In the genomic region with DNA sequence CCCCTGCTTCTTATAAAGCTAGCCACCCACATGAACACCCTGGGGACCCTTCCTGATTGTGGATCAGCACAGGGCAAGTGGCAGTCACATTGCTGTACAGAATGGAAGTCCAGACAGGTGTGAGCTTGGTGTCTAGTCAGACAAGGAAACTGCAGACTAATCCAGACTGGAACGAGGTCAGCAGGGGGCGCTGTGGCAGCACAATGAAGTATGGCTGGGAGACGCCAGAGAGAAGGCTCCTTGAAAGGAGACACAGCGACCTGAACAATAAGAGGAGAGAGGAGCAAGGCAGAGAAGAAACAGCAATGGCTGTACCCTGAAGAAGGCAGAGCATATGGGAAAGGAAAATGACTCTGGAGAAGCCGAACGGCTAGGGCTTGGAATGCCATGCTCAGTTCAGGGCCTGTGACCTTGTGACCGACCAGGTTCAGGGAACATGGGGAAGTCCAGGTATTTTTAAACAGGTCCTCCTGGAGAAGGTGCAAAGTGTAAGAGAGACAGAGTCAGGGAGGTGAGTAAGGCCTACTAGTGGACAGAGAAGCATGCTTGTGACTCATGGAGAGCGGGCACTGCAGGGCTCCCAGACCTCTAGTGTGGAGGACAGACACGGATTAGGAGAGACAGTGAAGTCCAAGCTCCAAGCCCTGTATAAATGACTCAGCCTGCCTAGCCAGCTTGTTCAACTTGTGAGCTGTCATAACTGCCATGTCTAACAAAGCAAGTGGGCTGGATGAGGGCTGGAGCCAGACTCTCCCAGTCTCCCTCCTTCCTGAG, we compare ENCODE assay signal across 9 mouse cellular contexts.
DNase-seq lines count a peak whose midpoint lies in the region; ATAC-seq and TF ChIP-seq lines count a peak whose summit lies in the region.
"Had no signal": no experiment of that assay in that cellular context is flagged by ENCODE, and none has a peak within 500 bp of the region (broad histone marks: within the 10 kb centered on the region; RNA-seq: fewer than 3 reads in every experiment).

No protein-coding gene starts in this region.

- no peak overlapping the region for H3K9ac ChIP-seq in forebrain, embryonic 14.5 days (ENCODE audit: low read length)
- no peak overlapping the region for H3K9ac ChIP-seq in lung, embryonic 14.5 days

- H3K27ac ChIP-seq in forebrain, embryonic 14.5 days (ENCODE audit: low read depth, low read length) = no peak overlapping the region
- no peak overlapping the region for H3K27ac ChIP-seq in hindbrain, embryonic 10.5 days
- H3K27ac ChIP-seq in lung, embryonic 14.5 days (ENCODE audit: low read depth) = no peak overlapping the region

- 0 out of 2 replicates have a peak, but pooled peaks have one; percentile 22 for TF ChIP-seq CTCF in G1E (IDR thresholded peaks at IDR 0.05; ENCODE audit: low read depth, low read length)
- peak; percentile 79 for TF ChIP-seq CTCF in lung, embryonic 14.5 days (IDR thresholded peaks at IDR 0.05; ENCODE audit: low read depth)

- WGBS in forebrain, embryonic 14.5 days = 53% methylated on average over 9 of the region's 9 CpGs
- WGBS in hindbrain, embryonic 10.5 days = 44% methylated on average over 9 of the region's 9 CpGs
- WGBS in lung, embryonic 14.5 days = 40% methylated on average over 9 of the region's 9 CpGs

- peaks cover 65% of the 10 kb centered on the region for H3K36me3 ChIP-seq in G1E (replicated peaks)
- H3K36me3 ChIP-seq in forebrain, embryonic 14.5 days (ENCODE audit: control insufficient read depth, insufficient read depth, low read length) = peaks cover 6% of the 10 kb centered on the region; the same call in 1 of the 2 replicates
- H3K36me3 ChIP-seq in hindbrain, embryonic 10.5 days = 0 out of 2 replicates have a peak, but pooled peaks cover 4% of the 10 kb centered on the region
- no peaks in the 10 kb centered on the region; the same call in 1 of the 2 replicates for H3K36me3 ChIP-seq in lung, embryonic 14.5 days (ENCODE audit: insufficient read depth)

- no peaks in the 10 kb centered on the region for H3K9me3 ChIP-seq in G1E (replicated peaks)
- no peaks in the 10 kb centered on the region for H3K9me3 ChIP-seq in forebrain, embryonic 14.5 days (replicated peaks; ENCODE audit: control insufficient read depth, low read length)
- H3K9me3 ChIP-seq in hindbrain, embryonic 10.5 days = no peaks in the 10 kb centered on the region
- no peaks in the 10 kb centered on the region for H3K9me3 ChIP-seq in lung, embryonic 14.5 days (ENCODE audit: low read depth, low read length)
- H3K9me3 ChIP-seq: megakaryocyte, embryonic 14.5 days had no signal

- peaks cover 27% of the 10 kb centered on the region for H3K4me1 ChIP-seq in G1E (ENCODE audit: insufficient read depth, low read depth, low read length)
- no peaks in the 10 kb centered on the region for H3K4me1 ChIP-seq in forebrain, embryonic 14.5 days (ENCODE audit: control insufficient read depth, insufficient read depth, low read length)
- H3K4me1 ChIP-seq in hindbrain, embryonic 10.5 days (replicated peaks) = no peaks in the 10 kb centered on the region
- H3K4me1 ChIP-seq in lung, embryonic 14.5 days (ENCODE audit: insufficient read depth) = no peaks in the 10 kb centered on the region

- H3K4me2 ChIP-seq in forebrain, embryonic 14.5 days (ENCODE audit: low read length) = no peak overlapping the region
- H3K4me2 ChIP-seq in lung, embryonic 14.5 days = no peak overlapping the region

- peak; percentile 51; the same call in 1 of the 2 replicates for ATAC-seq in G1E (ENCODE audit: extremely low read depth, insufficient number of reproducible peaks, low FRiP score, poor library complexity, severe bottlenecking)
- peak; percentile 87; the same call in 1 of the 2 replicates for ATAC-seq in forebrain, embryonic 14.5 days
- ATAC-seq in lung, embryonic 14.5 days (ENCODE audit: insufficient read depth) = peak; percentile 54; the same call in 1 of the 2 replicates

- DNase-seq in G1E (ENCODE audit: low spot score) = peak; percentile 6
- peak; percentile 80 for DNase-seq in c-Kit-positive CD71-positive TER-119-positive erythroid progenitor cells, embryonic 14.5 days (ENCODE audit: low spot score)
- peak; percentile 84 for DNase-seq in forebrain, embryonic 14.5 days (ENCODE audit: low spot score)
- peak; percentile 72 for DNase-seq in hindbrain, embryonic 10.5 days (ENCODE audit: low spot score)
- DNase-seq in layer of hippocampus, adult 8-10 months (ENCODE audit: low spot score in 2 of 2) = peak; percentile 53 to 77
- peak; percentile 83 for DNase-seq in lung, embryonic 14.5 days
- DNase-seq in retina, adult 2 months (ENCODE audit: low read depth, low spot score) = peak; percentile 15
- DNase-seq in thymus, postnatal 14 days = peak; percentile 80

- H3K4me3 ChIP-seq in G1E (ENCODE audit: low read depth, low read length) = no peak overlapping the region
- no peak overlapping the region for H3K4me3 ChIP-seq in forebrain, embryonic 14.5 days (ENCODE audit: low read depth, low read length)
- no peak overlapping the region for H3K4me3 ChIP-seq in hindbrain, embryonic 10.5 days
- H3K4me3 ChIP-seq in lung, embryonic 14.5 days (ENCODE audit: low read depth, low read length) = no peak overlapping the region
- H3K4me3 ChIP-seq: megakaryocyte, embryonic 14.5 days had no signal

- H3K27me3 ChIP-seq in G1E (ENCODE audit: insufficient read depth, low read length) = no peaks in the 10 kb centered on the region
- no peaks in the 10 kb centered on the region for H3K27me3 ChIP-seq in forebrain, embryonic 14.5 days (replicated peaks; ENCODE audit: control insufficient read depth, insufficient read depth, low read length)
- H3K27me3 ChIP-seq in hindbrain, embryonic 10.5 days (ENCODE audit: insufficient read depth, poor library complexity, severe bottlenecking) = peaks cover 20% of the 10 kb centered on the region
- H3K27me3 ChIP-seq in lung, embryonic 14.5 days (ENCODE audit: insufficient read depth, low read length) = no peaks in the 10 kb centered on the region

Comparison
In these comparisons a context has a peak if more than half of its experiments do, and no peak if none do; other contexts are left out.
1. DNase-seq: peak in every context shown above with its lines; median percentile 84 in forebrain, embryonic 14.5 days; 83 in lung, embryonic 14.5 days; 80 in c-Kit-positive CD71-positive TER-119-positive erythroid progenitor cells, embryonic 14.5 days; 80 in thymus, postnatal 14 days; 72 in hindbrain, embryonic 10.5 days; 65 in layer of hippocampus, adult 8-10 months; 15 in retina, adult 2 months; 6 in G1E.